8 mouse cellular contexts compared by ENCODE assay signal in the genomic region with DNA sequence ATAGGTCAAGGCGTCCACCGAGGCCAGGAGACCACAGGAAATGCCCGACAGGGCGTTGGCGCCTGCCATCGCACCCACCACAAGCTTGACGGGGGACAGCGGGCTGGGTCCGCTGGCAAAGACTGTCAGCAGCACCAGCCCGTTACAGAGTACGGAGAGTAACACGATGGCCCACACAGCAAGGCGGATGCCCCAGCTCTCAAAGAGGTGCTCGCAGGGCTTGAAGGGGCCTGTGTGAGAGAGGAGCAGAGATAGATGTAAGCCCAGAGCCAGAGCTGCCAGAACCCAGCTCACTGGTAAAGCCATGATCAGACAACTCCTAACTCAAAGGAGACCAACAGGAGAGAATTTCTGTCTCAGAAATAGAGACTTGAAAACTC. TPM values are rescaled to one million over a fixed set of nuclear protein-coding genes. Genes with fewer than 3 reads are reported as not detected.
DNase-seq lines count a peak whose midpoint lies in the region; ATAC-seq lines count a peak whose summit lies in the region.

No protein-coding gene starts in this region.

- no peak overlapping the region for H3K9ac ChIP-seq in lung, embryonic 15.5 days
- peak overlapping the region; percentile 59 for H3K9ac ChIP-seq in forebrain, embryonic 12.5 days
- H3K9ac ChIP-seq in neural tube, embryonic 15.5 days (replicated peaks) = peak overlapping the region; percentile 43

- H3K36me3 ChIP-seq in lung, embryonic 15.5 days = no peaks in the 10 kb centered on the region
- no peaks in the 10 kb centered on the region for H3K36me3 ChIP-seq in forebrain, embryonic 12.5 days (replicated peaks)
- no peaks in the 10 kb centered on the region for H3K36me3 ChIP-seq in limb, embryonic 10.5 days
- no peaks in the 10 kb centered on the region for H3K36me3 ChIP-seq in neural tube, embryonic 15.5 days

- ATAC-seq in lung, embryonic 15.5 days (ENCODE audit: borderline replicate concordance, extremely low read depth, low FRiP score, low TSS enrichment) = no peak
- peak; percentile 39 for ATAC-seq in forebrain, embryonic 12.5 days (ENCODE audit: low FRiP score)
- ATAC-seq in neural tube, embryonic 15.5 days (ENCODE audit: low FRiP score) = peak; percentile 56; the same call in 1 of the 2 replicates

- WGBS in lung, embryonic 15.5 days = 12% methylated on average over 14 of the region's 14 CpGs
- 8% methylated on average over 14 of the region's 14 CpGs for WGBS in forebrain, embryonic 12.5 days
- 13% methylated on average over 14 of the region's 14 CpGs for WGBS in limb, embryonic 10.5 days
- 10% methylated on average over 14 of the region's 14 CpGs for WGBS in neural tube, embryonic 15.5 days

- H3K4me2 ChIP-seq in lung, embryonic 15.5 days = peak overlapping the region; percentile 84
- peak overlapping the region; percentile 78 for H3K4me2 ChIP-seq in forebrain, embryonic 12.5 days
- H3K4me2 ChIP-seq in neural tube, embryonic 15.5 days = peak overlapping the region; percentile 67

- DNase-seq in lung, postnatal 10 days = no peak
- DNase-seq in limb, embryonic 10.5 days (ENCODE audit: low spot score) = no peak
- no peak for DNase-seq in MN1 (ENCODE audit: low spot score)
- DNase-seq in right cerebral cortex, postnatal 14 days = no peak
- DNase-seq in embryo, embryonic 9.5 days (ENCODE audit: extremely low spot score) = no peak

- H3K27me3 ChIP-seq in lung, embryonic 15.5 days = peaks cover 41% of the 10 kb centered on the region
- peaks cover 46% of the 10 kb centered on the region for H3K27me3 ChIP-seq in forebrain, embryonic 12.5 days
- peaks cover 48% of the 10 kb centered on the region for H3K27me3 ChIP-seq in limb, embryonic 10.5 days (ENCODE audit: low read depth, poor library complexity, severe bottlenecking)
- H3K27me3 ChIP-seq in neural tube, embryonic 15.5 days (replicated peaks) = peaks cover 10% of the 10 kb centered on the region

- H3K4me1 ChIP-seq in lung, embryonic 15.5 days = peaks cover 10% of the 10 kb centered on the region; the same call in 1 of the 2 replicates
- H3K4me1 ChIP-seq in forebrain, embryonic 12.5 days = peaks cover 10% of the 10 kb centered on the region; the same call in 1 of the 2 replicates
- H3K4me1 ChIP-seq in limb, embryonic 10.5 days = peaks cover 28% of the 10 kb centered on the region
- H3K4me1 ChIP-seq in neural tube, embryonic 15.5 days = peaks cover 9% of the 10 kb centered on the region; the same call in 1 of the 2 replicates

- no peaks in the 10 kb centered on the region for H3K9me3 ChIP-seq in lung, embryonic 15.5 days
- H3K9me3 ChIP-seq in forebrain, embryonic 12.5 days = no peaks in the 10 kb centered on the region
- H3K9me3 ChIP-seq in limb, embryonic 10.5 days (replicated peaks) = no peaks in the 10 kb centered on the region
- no peaks in the 10 kb centered on the region for H3K9me3 ChIP-seq in neural tube, embryonic 15.5 days (replicated peaks)

- H3K27ac ChIP-seq in lung, embryonic 15.5 days = no peak overlapping the region
- H3K27ac ChIP-seq in forebrain, embryonic 12.5 days = no peak overlapping the region
- H3K27ac ChIP-seq in limb, embryonic 10.5 days = peak overlapping the region; percentile 67
- H3K27ac ChIP-seq in neural tube, embryonic 15.5 days (replicated peaks) = 0 out of 2 replicates have a peak overlapping the region, but pooled peaks have one; percentile 3

- peak overlapping the region; percentile 37 for H3K4me3 ChIP-seq in lung, embryonic 15.5 days
- peak overlapping the region; percentile 48 for H3K4me3 ChIP-seq in forebrain, embryonic 12.5 days (replicated peaks)
- H3K4me3 ChIP-seq in limb, embryonic 10.5 days = peak overlapping the region; percentile 59
- peak overlapping the region; percentile 43 for H3K4me3 ChIP-seq in neural tube, embryonic 15.5 days (replicated peaks)

RNA-seq across cellular contexts. Expression of a gene that starts 25.6 kb away (rescaled TPM):
- polyA plus RNA-seq in lung, embryonic 15.5 days (2015; fragmentation: Nextera tagmentation; extraction: Ambion mirVana) = 40.9 and 41.2 TPM in 2 replicates
- polyA plus RNA-seq in forebrain, embryonic 12.5 days (2016; fragmentation: Nextera tagmentation; extraction: Ambion mirVana) = 49.7 and 50.3 TPM in 2 replicates
- polyA plus RNA-seq in limb, embryonic 10.5 days (2016; fragmentation: Nextera tagmentation; extraction: Ambion mirVana) = 50.2 and 51.1 TPM in 2 replicates
- polyA plus RNA-seq in neural tube, embryonic 15.5 days (2015; fragmentation: Nextera tagmentation; extraction: Ambion mirVana) = 11.4 and 15.6 TPM in 2 replicates

RNA-seq across cellular contexts. Expression of a gene that starts 32.2 kb away (rescaled TPM):
- polyA plus RNA-seq in lung, embryonic 15.5 days (2015; fragmentation: Nextera tagmentation; extraction: Ambion mirVana) = 9.4 and 11.2 TPM in 2 replicates
- polyA plus RNA-seq in forebrain, embryonic 12.5 days (2016; fragmentation: Nextera tagmentation; extraction: Ambion mirVana) = 12.2 and 13.8 TPM in 2 replicates
- 5.5 and 5.7 TPM in 2 replicates for polyA plus RNA-seq in limb, embryonic 10.5 days (2016; fragmentation: Nextera tagmentation; extraction: Ambion mirVana)
- polyA plus RNA-seq in neural tube, embryonic 15.5 days (2015; fragmentation: Nextera tagmentation; extraction: Ambion mirVana) = 13.3 and 16.3 TPM in 2 replicates

Comparison
In these comparisons a context has a peak if more than half of its experiments do, and no peak if none do; other contexts are left out.
1. H3K27ac ChIP-seq: peak in limb, embryonic 10.5 days (single experiment) and neural tube, embryonic 15.5 days (single experiment); none in lung, embryonic 15.5 days (single experiment) and forebrain, embryonic 12.5 days (single experiment).
2. Peak in every context shown above with its lines, with median percentiles within 50 percentile points of each other: H3K4me2 ChIP-seq and H3K4me3 ChIP-seq.